Mouse (Mus musculus) naive thymus-derived CD4-positive, alpha-beta T cell, adult 5 months (primary cell): ENCODE data around the gene Gm6899. TPM values are rescaled to one million over a fixed set of nuclear protein-coding genes. Genes with fewer than 3 reads are reported as not detected.

Experiments used
- polyA plus RNA-seq: library from polyadenylated mRNA; unstranded; fragments of 100-300 nt; shearing (Covaris generic); gene quantifications from one replicate; pipeline ENCODE4 v1.2.1, GENCODE M21; 2017

Gm6899 gene
- not detected for polyA plus RNA-seq

GRCm38 (mm10) chr11:26593061-26594059 lies at the start of gene Gm6899, which contains the start of gene Vrk2:
Gene Gm6899 (plus strand): TSS chr11:26593241.
Gene Vrk2 (minus strand): TSS chr11:26593999.

Other genes with a start within 250 kb of the Gm6899 start
- 25.9 TPM for gene Fancl, start 207.1 kb upstream of the Gm6899 start, polyA plus RNA-seq
- 39.1 TPM for gene Vrk2, start 758 bp downstream of the Gm6899 start, polyA plus RNA-seq